Mouse (Mus musculus) testis, adult 2 months (tissue): ENCODE results near the gene Myo9a.

Experiments
- CTCF ChIP-seq: fragments of 200-500 bp; IDR thresholded peaks from 2 replicates; pipeline ENCODE4 v1.5.1; 2012; ENCODE audit warnings: low read depth, mild to moderate bottlenecking, inconsistent platforms, low read length, moderate library complexity; ENCODE audit not compliant: control insufficient read depth, insufficient read depth, insufficient replicate concordance
- POLR2A ChIP-seq: fragments of 200-500 bp; IDR thresholded peaks from 2 replicates; pipeline ENCODE4 v1.6.1; 2012; ENCODE audit warnings: low read depth, mild to moderate bottlenecking, inconsistent platforms, low read length, moderate library complexity; ENCODE audit not compliant: control insufficient read depth

- TF ChIP-seq CTCF (no peak), POLR2A (no peak)
Observed at GRCm38 (mm10) chr9:59961201-59961955, 210.7 kb downstream of the Myo9a start.
